Mouse (Mus musculus) heart, adult 2 months (tissue): ENCODE results near the gene H13. TPM values are rescaled to one million over a fixed set of nuclear protein-coding genes. Genes with fewer than 3 reads are reported as not detected.

Source experiments
- DNase-seq, 2 experiments: peaks; one replicate each; pipeline ENCODE4 v3.0.0; 2021
- H3K27ac ChIP-seq: fragments of 200-600 bp; 2 replicates; pipeline ENCODE4 v1.8.1; 2022
- H3K27me3 ChIP-seq: fragments of 200-500 bp; 2 replicates; pipeline ENCODE4 v1.6.1; 2012; ENCODE audit warnings: mild to moderate bottlenecking, low read length, inconsistent platforms, mixed read lengths; ENCODE audit not compliant: control insufficient read depth, insufficient read depth
- H3K36me3 ChIP-seq: fragments of 200-500 bp; 2 replicates; pipeline ENCODE4 v1.6.1; 2012; ENCODE audit warnings: low read length, inconsistent platforms; ENCODE audit not compliant: control insufficient read depth, insufficient read depth
- H3K4me1 ChIP-seq: fragments of 200-500 bp; 2 replicates; pipeline ENCODE4 v1.6.1; 2011; ENCODE audit warnings: low read length; ENCODE audit not compliant: control insufficient read depth, insufficient read depth
- H3K4me3 ChIP-seq: fragments of 200-600 bp; 2 replicates; pipeline ENCODE4 v1.8.1; 2022
- H3K79me2 ChIP-seq: fragments of 200-500 bp; replicated peaks from 2 replicates; pipeline ENCODE4 v1.6.1; 2012; ENCODE audit warnings: mild to moderate bottlenecking, inconsistent platforms, low read length, moderate library complexity, mixed read lengths; ENCODE audit not compliant: control insufficient read depth, insufficient read depth
- H3K9ac ChIP-seq: fragments of 200-500 bp; 2 replicates; pipeline ENCODE4 v1.6.1; 2012; ENCODE audit warnings: low read depth, mild to moderate bottlenecking, control low read depth, inconsistent platforms, low read length, mixed read lengths
- CTCF ChIP-seq: fragments of 200-600 bp; IDR thresholded peaks from 2 replicates; pipeline ENCODE4 v1.8.1; 2022; ENCODE audit warnings: antibody characterized with exemption, mild to moderate bottlenecking, moderate library complexity
- EP300 ChIP-seq: fragments of 200-500 bp; IDR thresholded peaks from 2 replicates; pipeline ENCODE4 v1.6.1; 2011; ENCODE audit warnings: low read depth, low read length, control low read depth; ENCODE audit not compliant: insufficient read depth
- POLR2A ChIP-seq: fragments of 200-500 bp; IDR thresholded peaks from 2 replicates; pipeline ENCODE4 v1.6.1; 2011; ENCODE audit warnings: mild to moderate bottlenecking, low read depth, low read length, control low read depth; ENCODE audit not compliant: insufficient read depth
- WGBS: fragments of 180-500 bp; shearing (Covaris S2); methylation state at CpG from one replicate; pipeline ENCODE4 v1.1.7; 2018; 5-methylcytosine and 5-hydroxymethylcytosine counted together
- intact Hi-C: fragments of 180-260 bp; cut with DNase I; formaldehyde crosslinking; loops from one replicate; pipeline ENCODE4 v1.15.1; 2025
- polyA plus RNA-seq: library from polyadenylated mRNA; depleted of rRNA; stranded (reverse); fragments of >200 nt; gene quantifications from 2 replicates; pipeline ENCODE4 v1.2.3, GENCODE M21; 2012
- total RNA-seq, 2 experiments: library from RNA; stranded (reverse); gene quantifications; 2 replicates each; pipeline ENCODE4 v1.2.3; 2021

The H13 gene
- total and polyA plus RNA-seq, 3 experiments, result 33.9 to 43.5 (median 37.6) TPM

DNA sequence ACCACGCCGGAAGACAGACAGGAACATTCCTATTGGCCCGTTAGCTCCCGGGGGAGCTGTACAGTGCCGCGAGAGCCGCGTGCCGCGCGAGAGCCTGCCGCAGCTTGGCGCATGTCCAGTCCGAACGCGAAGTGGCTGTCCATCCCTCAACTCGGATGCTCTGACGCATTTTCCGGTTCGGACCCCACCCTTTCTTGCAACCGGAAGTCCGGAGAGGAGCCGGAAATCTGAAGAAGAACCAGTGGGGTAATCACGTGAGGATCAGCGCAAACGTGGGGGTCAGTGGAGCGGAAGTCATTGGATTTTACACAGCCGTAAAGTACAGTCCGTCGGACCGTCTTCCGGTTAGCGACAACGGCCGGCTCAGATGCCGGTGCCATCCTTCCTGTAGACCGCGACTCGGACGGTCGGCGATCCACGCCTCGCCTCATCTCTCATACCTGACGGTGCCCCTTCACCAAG lies 17.6 kb downstream of the H13 start, which contains the start of gene Mcts2:
Gene Mcts2, plus strand, starts transcription at position 230 of the 462 bp plus-strand sequence.
- Histone ChIP-seq H3K27me3 (no peaks in the 10 kb centered on the region), H3K79me2 (no peaks in the 10 kb centered on the region), H3K4me1 (no peaks in the 10 kb centered on the region), H3K27ac (peak within 1 kb of the TSS; percentile 56), H3K9ac (peak within 1 kb of the TSS; percentile 58), H3K4me3 (peak within 1 kb of the TSS; percentile 65), H3K36me3 (no peaks in the 10 kb centered on the region)
- TF ChIP-seq EP300 (peak; percentile 58), CTCF (no peak), POLR2A (peak; percentile 62)
- 45% methylated on average over 45 of the region's 45 CpGs for WGBS
- peak; percentile 94 to 95 for DNase-seq
- intact Hi-C loops, result loop anchor here (10.0 kb wide), 1 partner anchor 328 kb away; the partner anchor contains the start of gene Pdrg1

- Histone ChIP-seq H3K27ac (no peak overlapping the region), H3K36me3 (no peaks in the 10 kb centered on the region), H3K9ac (no peak overlapping the region), H3K79me2 (no peaks in the 10 kb centered on the region), H3K4me1 (peaks cover 8% of the 10 kb centered on the region), H3K27me3 (no peaks in the 10 kb centered on the region), H3K4me3 (no peak overlapping the region)
- DNase-seq, result peak in 1 of 2 experiments; percentile 38
- intact Hi-C loops, result loop anchor here (1.0 to 10.0 kb wide), 2 partner anchors 76 to 653 kb away; partner anchors contain the start of gene Asxl1
- TF ChIP-seq CTCF (peak; percentile 74), EP300 (peak; percentile 49; the same call in 1 of the 2 replicates), POLR2A (no peak)
- 64% methylated on average over 7 of the region's 7 CpGs for WGBS
Measured at GRCm38 (mm10) chr2:152691564-152692217, 22.4 kb downstream of the H13 start.

DNA sequence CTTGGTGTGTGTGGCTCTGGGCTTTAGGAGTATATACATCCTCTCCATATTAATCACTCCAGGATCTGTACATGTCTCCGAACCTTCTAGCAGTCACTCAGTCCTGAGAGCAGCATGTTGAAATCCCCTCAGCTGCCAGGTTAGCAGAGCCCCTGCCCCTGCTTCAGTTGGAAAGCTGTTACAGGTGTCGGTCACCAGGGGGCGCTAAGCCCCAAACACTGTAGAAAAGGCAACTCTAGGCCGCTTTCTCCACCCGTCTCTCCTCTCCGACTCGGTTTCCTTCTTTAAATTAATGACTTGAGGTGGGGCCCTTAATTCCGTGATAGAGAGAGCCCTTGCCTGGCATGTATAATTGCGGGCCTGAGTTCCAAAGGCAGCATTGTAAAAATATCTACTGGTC lies 24.0 kb downstream of the H13 start:
- DNase-seq, result peak; percentile 70 to 79
- 0 out of 2 replicates have a peak, but pooled peaks have one; percentile 34 for TF ChIP-seq EP300
- peak; percentile 96; the same call in 1 of the 2 replicates for TF ChIP-seq CTCF
- TF ChIP-seq POLR2A, result no peak
- WGBS, result 11% methylated on average over 9 of the region's 9 CpGs
- H3K79me2 ChIP-seq, result no peaks in the 10 kb centered on the region
- peak overlapping the region; percentile 4; the same call in 1 of the 2 replicates for H3K27ac ChIP-seq
- H3K4me3 ChIP-seq, result peak overlapping the region; percentile 23; the same call in 1 of the 2 replicates
- peak overlapping the region; percentile 37 for H3K9ac ChIP-seq
- peaks cover 10% of the 10 kb centered on the region for H3K4me1 ChIP-seq
- intact Hi-C loops, result loop anchor here (1.0 to 10.0 kb wide), 2 partner anchors 138 to 652 kb away; partner anchors contain the start of genes Asxl1 and Bcl2l1
- no peaks in the 10 kb centered on the region for H3K36me3 ChIP-seq
- no peaks in the 10 kb centered on the region for H3K27me3 ChIP-seq

- TF ChIP-seq EP300 (no peak), POLR2A (no peak), CTCF (no peak)
- no peaks in the 10 kb centered on the region for H3K36me3 ChIP-seq
- peak overlapping the region; percentile 37 for H3K9ac ChIP-seq
Measured at GRCm38 (mm10) chr2:152693735-152694134, 24.5 kb downstream of the H13 start.

DNA sequence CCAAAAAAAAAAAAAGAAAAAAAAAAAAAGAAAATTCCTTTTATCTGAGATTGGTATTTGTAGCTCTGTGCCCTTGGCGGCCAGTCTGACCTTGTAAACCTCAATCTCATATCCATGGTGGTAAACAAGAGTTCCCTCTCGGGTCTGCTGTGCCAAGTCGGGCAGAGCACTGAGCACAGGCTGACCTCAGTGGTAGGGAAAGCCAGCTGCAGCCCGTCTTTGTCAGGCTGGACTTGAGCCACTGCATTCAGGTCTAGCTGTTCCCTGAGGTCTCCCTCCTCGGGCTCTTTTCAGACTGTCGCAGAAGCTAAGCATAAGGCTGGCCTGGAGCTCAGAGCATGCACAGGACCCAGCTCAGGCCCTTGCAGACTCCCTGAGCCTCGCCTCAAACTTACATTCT lies 25.4 kb downstream of the H13 start:
- TF ChIP-seq EP300, result 0 out of 2 replicates have a peak, but pooled peaks have one; percentile 17
- no peak for TF ChIP-seq POLR2A
- no peak for TF ChIP-seq CTCF
- Histone ChIP-seq H3K27me3 (no peaks in the 10 kb centered on the region), H3K79me2 (no peaks in the 10 kb centered on the region), H3K27ac (peak overlapping the region; percentile 11), H3K4me3 (no peak overlapping the region), H3K9ac (no peak overlapping the region), H3K4me1 (peaks cover 10% of the 10 kb centered on the region), H3K36me3 (no peaks in the 10 kb centered on the region)
- peak in 1 of 2 experiments; percentile 53 for DNase-seq
- 44% methylated on average over 7 of the region's 7 CpGs for WGBS
- intact Hi-C loops, result loop anchor here (10.0 kb wide), 1 partner anchor 650 kb away; the partner anchor contains the start of gene Asxl1

More at GRCm38 (mm10) chr2:152693735-152694134, 24.5 kb downstream of the H13 start:
- Histone ChIP-seq H3K27ac (peak overlapping the region; percentile 4), H3K79me2 (no peaks in the 10 kb centered on the region), H3K27me3 (no peaks in the 10 kb centered on the region), H3K4me1 (peaks cover 10% of the 10 kb centered on the region), H3K4me3 (no peak overlapping the region)
- DNase-seq, result no peak
- 86% methylated on average over 13 of the region's 13 CpGs for WGBS
- intact Hi-C loops, result loop anchor here (1.0 to 10.0 kb wide), 2 partner anchors 138 to 651 kb away; partner anchors contain the start of genes Asxl1 and Bcl2l1

- peak overlapping the region; percentile 27; the same call in 1 of the 2 replicates for H3K9ac ChIP-seq
- H3K79me2 ChIP-seq, result no peaks in the 10 kb centered on the region
- no peak for TF ChIP-seq EP300
- TF ChIP-seq POLR2A, result no peak
- no peak for TF ChIP-seq CTCF
- WGBS, result 65% methylated on average over 10 of the region's 10 CpGs
- DNase-seq, result no peak
- no peaks in the 10 kb centered on the region for H3K27me3 ChIP-seq
- peak overlapping the region; percentile 85; the same call in 1 of the 2 replicates for H3K27ac ChIP-seq
- intact Hi-C loops, result loop anchor here (1.0 to 10.0 kb wide), 3 partner anchors 46 to 649 kb away; partner anchors contain the start of gene Asxl1
- H3K36me3 ChIP-seq, result no peaks in the 10 kb centered on the region
- peaks cover 10% of the 10 kb centered on the region for H3K4me1 ChIP-seq
- H3K4me3 ChIP-seq, result no peak overlapping the region
Measured at GRCm38 (mm10) chr2:152696016-152696415, 26.8 kb downstream of the H13 start.
